Mouse (Mus musculus): ENCODE measurements around the gene Akt1s1. TPM values are rescaled to one million over a fixed set of nuclear protein-coding genes. Genes with fewer than 3 reads are reported as not detected.

The Akt1s1 gene
- total RNA-seq, 2 experiments from 2014 or later = 78.8 to 80.6 TPM

Small RNA genes lying within 50 kb of the gene (microRNA-seq; reads per million reads assigned to microRNA genes)
- 0 reads per million in 2 experiments for gene Mir707

Other genes starting within 250 kb of the Akt1s1 start
- 10 to 100 TPM; 27.7 to 28.1 TPM for gene Myh14, start 178.1 kb upstream of the Akt1s1 start, total RNA-seq (2021)
- gene Izumo2, start 140.2 kb upstream of the Akt1s1 start, total RNA-seq (2021) = not detected
- 10 to 100 TPM; 31.8 to 34.8 TPM for gene Vrk3, start 100.6 kb upstream of the Akt1s1 start, total RNA-seq (2021)
- gene Zfp473, start 97.9 kb upstream of the Akt1s1 start, total RNA-seq (2021) = under 1 TPM; 0.22 to 0.38 TPM
- 10 to 100 TPM; 29.7 to 30.6 TPM for gene Nup62, start 32.9 kb upstream of the Akt1s1 start, total RNA-seq (2021)
- 1 to 10 TPM; 1.1 to 2.5 TPM for gene Il4i1, start 32.6 kb upstream of the Akt1s1 start, total RNA-seq (2021)
- gene Atf5, start 32.3 kb upstream of the Akt1s1 start, total RNA-seq (2021) = 10 to 100 TPM; 26.3 to 28.9 TPM
- gene Tbc1d17, start 88 bp downstream of the Akt1s1 start, total RNA-seq (2021) = 10 to 100 TPM; 63.7 to 64.6 TPM
- gene Pnkp, start 8.1 kb downstream of the Akt1s1 start, total RNA-seq (2021) = 10 to 100 TPM; 27.1 to 27.2 TPM
- 100 to 1,000 TPM; 346 to 359 TPM for gene Ptov1, start 20.8 kb downstream of the Akt1s1 start, total RNA-seq (2021)
- gene Med25, start 43.7 kb downstream of the Akt1s1 start, total RNA-seq (2021) = 100 to 1,000 TPM in 1 of 2 experiments, 10 to 100 TPM in 1; 97.2 to 113 TPM
- gene Fuz, start 47.1 kb downstream of the Akt1s1 start, total RNA-seq (2021) = 10 to 100 TPM; 23.8 to 29.1 TPM
- gene Ap2a1, start 80.5 kb downstream of the Akt1s1 start, total RNA-seq (2021) = 100 to 1,000 TPM; 295 to 305 TPM
- under 1 TPM; 0.87 to 0.88 TPM for gene Tsks, start 94.2 kb downstream of the Akt1s1 start, total RNA-seq (2021)
- 100 to 1,000 TPM; 131 to 137 TPM for gene Cpt1c, start 125.9 kb downstream of the Akt1s1 start, total RNA-seq (2021)
- gene Prmt1, start 137.6 kb downstream of the Akt1s1 start, total RNA-seq (2021) = 100 to 1,000 TPM; 155 to 168 TPM
- gene Irf3, start 148.7 kb downstream of the Akt1s1 start, total RNA-seq (2021) = 10 to 100 TPM; 45.9 to 51.0 TPM
- gene Bcl2l12, start 149.7 kb downstream of the Akt1s1 start, total RNA-seq (2021) = 1 to 10 TPM; 3.0 to 4.1 TPM
- gene Scaf1, start 167.4 kb downstream of the Akt1s1 start, total RNA-seq (2021) = 100 to 1,000 TPM; 149 to 155 TPM
- 1 to 10 TPM; 9.7 TPM for gene Rras, start 169.0 kb downstream of the Akt1s1 start, total RNA-seq (2021)
- 10 to 100 TPM; 74.3 to 75.3 TPM for gene Prr12, start 203.9 kb downstream of the Akt1s1 start, total RNA-seq (2021)
- gene Nosip, start 213.4 kb downstream of the Akt1s1 start, total RNA-seq (2021) = 10 to 100 TPM; 51.0 to 51.3 TPM
- 1 to 10 TPM; 5.5 to 6.1 TPM for gene Prrg2, start 213.7 kb downstream of the Akt1s1 start, total RNA-seq (2021)
- 1 to 10 TPM; 6.2 to 6.9 TPM for gene Rcn3, start 243.2 kb downstream of the Akt1s1 start, total RNA-seq (2021)